Mouse (Mus musculus): Measurements from ENCODE around the gene Asphd1.
A peak's percentile ranks its signal among the peaks of the same experiment; 100 is the strongest.

- TF ChIP-seq POLR2A (IDR thresholded peaks at IDR 0.05; ENCODE audit: control insufficient read depth, extremely low read depth, insufficient read depth, low read length, poor library complexity) = peak; percentile 66; the same call in 1 of the 2 replicates
- 0 out of 2 replicates have a peak, but pooled peaks have one; percentile 41 for TF ChIP-seq CTCF (IDR thresholded peaks at IDR 0.05; ENCODE audit: borderline replicate concordance, control insufficient read depth, extremely low read depth, insufficient read depth, low read length, poor library complexity)
Observed at GRCm38 (mm10) chr7:126898102-126898990, 51.0 kb downstream of the Asphd1 start.
